Mouse (Mus musculus) ES-E14 (cell line): ENCODE results near the gene Ctsw.

Experiments
- CHD2 ChIP-seq: IDR thresholded peaks from 2 replicates; pipeline ENCODE4 v1.6.1; 2014; ENCODE audit warnings: mild to moderate bottlenecking, low read depth, low read length, inconsistent platforms
- HCFC1 ChIP-seq: IDR thresholded peaks from 2 replicates; pipeline ENCODE4 v1.6.1; 2012; ENCODE audit warnings: low read length, inconsistent platforms, borderline replicate concordance; ENCODE audit not compliant: insufficient read depth
- MAFK ChIP-seq: IDR thresholded peaks from 2 replicates; pipeline ENCODE4 v1.6.1; 2014; ENCODE audit warnings: mild to moderate bottlenecking, low read depth, low read length, inconsistent platforms; ENCODE audit not compliant: insufficient read depth
- ZC3H11A ChIP-seq: IDR thresholded peaks from 2 replicates; pipeline ENCODE4 v1.6.1; 2012; ENCODE audit warnings: low read depth, mild to moderate bottlenecking, inconsistent platforms, low read length, borderline replicate concordance

DNA sequence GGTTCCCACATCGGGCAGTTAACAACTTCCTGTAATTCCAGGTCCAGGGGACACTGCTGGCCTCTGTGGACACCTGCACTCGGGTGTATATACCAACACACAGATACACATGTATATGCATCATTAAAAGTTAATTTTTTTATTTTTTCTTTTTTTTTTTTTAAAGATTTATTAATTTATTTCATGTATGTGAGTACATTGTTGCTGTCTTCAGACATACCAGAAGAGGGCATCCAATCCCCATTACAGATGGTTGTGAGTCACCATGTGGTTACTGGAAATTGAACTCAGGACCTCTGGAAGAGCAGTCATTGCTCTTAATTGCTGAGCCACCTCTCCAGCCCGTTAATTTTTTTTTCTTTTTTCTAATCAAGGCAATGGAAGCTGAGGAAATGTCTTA lies 4.5 kb upstream of the Ctsw start:
- no peak for TF ChIP-seq HCFC1
- TF ChIP-seq CHD2: no peak
- TF ChIP-seq MAFK: no peak
- no peak for TF ChIP-seq ZC3H11A
